Mouse (Mus musculus): ENCODE data around the gene Fbxo2. TPM values are rescaled to one million over a fixed set of nuclear protein-coding genes. Genes with fewer than 3 reads are reported as not detected.
"Not testable (repeated sequence)": the region's sequence is repeated elsewhere in the genome, so short reads cannot be mapped to it uniquely, and the experiment has no call there.

Gene Fbxo2
- polyA plus RNA-seq, 1 experiment from 2014 or later: 2.4 TPM

- no peak overlapping the region for H3K4me2 ChIP-seq (replicated peaks)
- no peak overlapping the region for H3K9ac ChIP-seq (replicated peaks)
- no peaks in the 10 kb centered on the region for H3K36me3 ChIP-seq
- peaks cover 44% of the 10 kb centered on the region for H3K4me1 ChIP-seq (replicated peaks)
- no peak overlapping the region for H3K27ac ChIP-seq
- peaks cover 87% of the 10 kb centered on the region for H3K27me3 ChIP-seq
- H3K9me3 ChIP-seq: no peaks in the 10 kb centered on the region
- no peak overlapping the region for H3K4me3 ChIP-seq (replicated peaks)
- ATAC-seq: no peak
- WGBS: 5% methylated on average over 17 of the region's 17 CpGs
These were observed 5.1 kb downstream of the Fbxo2 start for GRCm38 (mm10) chr4:148165551-148165950.

DNA sequence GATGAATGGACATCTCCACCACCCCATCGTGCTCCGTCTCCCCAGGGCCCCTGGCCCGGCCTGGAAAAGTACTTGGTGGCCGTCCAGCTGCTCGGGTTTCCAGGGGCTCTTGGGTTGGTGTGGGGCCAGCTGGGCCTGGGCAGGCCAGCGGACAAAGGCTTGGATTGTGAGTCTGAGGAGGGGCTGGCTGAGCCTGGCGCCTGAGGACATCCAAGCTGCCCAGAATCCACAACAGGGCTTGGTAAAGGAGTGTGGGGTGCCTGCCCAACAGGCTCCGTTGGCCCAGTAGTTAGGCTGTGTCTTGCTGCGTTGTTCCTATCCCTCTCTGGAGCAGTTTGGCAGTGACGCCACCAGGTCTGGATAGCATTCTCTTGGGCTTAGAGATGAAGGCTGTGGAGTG lies 6.0 kb downstream of the Fbxo2 start:
- Histone ChIP-seq H3K9me3 (no peaks in the 10 kb centered on the region), H3K4me1 (replicated peaks) (peaks cover 40% of the 10 kb centered on the region), H3K4me3 (replicated peaks) (peak overlapping the region; percentile 11; the same call in 1 of the 2 replicates), H3K27ac (no peak overlapping the region), H3K27me3 (peaks cover 79% of the 10 kb centered on the region), H3K4me2 (replicated peaks) (peak overlapping the region; percentile 38), H3K9ac (replicated peaks) (no peak overlapping the region), H3K36me3 (no peaks in the 10 kb centered on the region)
- ATAC-seq: peak; percentile 48
- WGBS: 3% methylated on average over 10 of the region's 10 CpGs

- Histone ChIP-seq H3K36me3 (no peaks in the 10 kb centered on the region), H3K4me2 (replicated peaks) (peak overlapping the region; percentile 38), H3K4me1 (replicated peaks) (peaks cover 41% of the 10 kb centered on the region), H3K27me3 (peaks cover 78% of the 10 kb centered on the region), H3K9ac (replicated peaks) (no peak overlapping the region), H3K4me3 (replicated peaks) (peak overlapping the region; percentile 11; the same call in 1 of the 2 replicates), H3K27ac (no peak overlapping the region), H3K9me3 (no peaks in the 10 kb centered on the region)
- ATAC-seq: no peak
- WGBS: 19% methylated on average over 4 of the region's 4 CpGs
These were observed 6.6 kb downstream of the Fbxo2 start for GRCm38 (mm10) chr4:148166986-148167385.

DNA sequence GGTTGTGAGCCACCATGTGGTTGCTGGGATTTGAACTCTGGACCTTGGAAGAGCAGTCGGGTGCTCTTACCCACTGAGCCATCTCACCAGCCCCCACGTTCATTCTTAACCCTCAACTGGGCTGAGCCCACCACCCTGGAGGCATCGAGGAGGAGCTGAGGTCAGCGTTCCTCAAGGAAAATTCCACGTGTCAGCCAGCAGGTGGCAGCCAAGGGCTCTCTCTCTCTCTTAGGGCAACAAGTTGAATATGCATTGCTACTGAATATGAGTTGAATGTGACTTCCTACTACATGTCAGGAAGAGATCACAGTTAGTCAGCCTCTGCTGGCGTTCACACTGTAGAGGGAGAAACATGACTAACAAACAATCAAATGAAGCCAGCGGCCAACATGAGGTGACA lies 7.9 kb downstream of the Fbxo2 start:
- no peak overlapping the region for H3K27ac ChIP-seq
- 21% methylated on average over 7 of the region's 7 CpGs for WGBS
- peaks cover 48% of the 10 kb centered on the region for H3K4me1 ChIP-seq (replicated peaks)
- no peaks in the 10 kb centered on the region for H3K9me3 ChIP-seq
- no peak overlapping the region for H3K4me2 ChIP-seq (replicated peaks)
- no peak overlapping the region for H3K9ac ChIP-seq (replicated peaks)
- no peak for ATAC-seq
- H3K27me3 ChIP-seq: peaks cover 77% of the 10 kb centered on the region
- no peaks in the 10 kb centered on the region for H3K36me3 ChIP-seq
- H3K4me3 ChIP-seq (replicated peaks): no peak overlapping the region

DNA sequence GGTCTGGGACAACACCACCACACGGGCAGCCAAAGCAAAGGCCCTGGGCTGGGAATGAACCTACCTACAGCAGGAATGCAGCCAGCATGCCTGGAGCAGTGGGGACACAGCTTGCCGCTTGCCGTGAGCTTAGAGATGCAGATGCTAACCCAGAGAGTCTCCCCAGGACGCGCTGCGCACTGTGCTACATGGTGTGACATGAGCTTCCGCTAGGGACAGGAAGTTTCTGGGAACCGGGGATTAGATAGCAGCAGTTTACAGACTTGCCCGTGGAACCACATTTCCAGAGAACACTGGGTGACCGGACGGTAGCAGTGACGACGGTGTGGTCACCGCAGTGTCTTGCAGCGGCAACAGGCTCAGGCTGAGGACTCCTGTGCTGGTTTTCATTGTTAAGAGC lies 9.2 kb downstream of the Fbxo2 start:
- WGBS: 24% methylated on average over 15 of the region's 15 CpGs
- Histone ChIP-seq H3K27ac (no peak overlapping the region), H3K27me3 (peaks cover 68% of the 10 kb centered on the region), H3K9ac (replicated peaks) (no peak overlapping the region), H3K4me2 (replicated peaks) (no peak overlapping the region), H3K9me3 (no peaks in the 10 kb centered on the region), H3K4me3 (replicated peaks) (no peak overlapping the region), H3K4me1 (replicated peaks) (peaks cover 52% of the 10 kb centered on the region), H3K36me3 (no peaks in the 10 kb centered on the region)
- ATAC-seq: no peak

GRCm38 (mm10) chr4:148170842-148171241 lies 10.4 kb downstream of the Fbxo2 start:
- H3K36me3 ChIP-seq: no peaks in the 10 kb centered on the region
- H3K4me3 ChIP-seq (replicated peaks): no peak overlapping the region
- H3K27me3 ChIP-seq: peaks cover 68% of the 10 kb centered on the region
- no peak overlapping the region for H3K27ac ChIP-seq
- no peaks in the 10 kb centered on the region for H3K9me3 ChIP-seq
- H3K4me1 ChIP-seq (replicated peaks): peaks cover 54% of the 10 kb centered on the region
- ATAC-seq: no peak
- no peak overlapping the region for H3K9ac ChIP-seq (replicated peaks)
- H3K4me2 ChIP-seq (replicated peaks): no peak overlapping the region
- WGBS: 0% methylated on average over 2 of the region's 2 CpGs

DNA sequence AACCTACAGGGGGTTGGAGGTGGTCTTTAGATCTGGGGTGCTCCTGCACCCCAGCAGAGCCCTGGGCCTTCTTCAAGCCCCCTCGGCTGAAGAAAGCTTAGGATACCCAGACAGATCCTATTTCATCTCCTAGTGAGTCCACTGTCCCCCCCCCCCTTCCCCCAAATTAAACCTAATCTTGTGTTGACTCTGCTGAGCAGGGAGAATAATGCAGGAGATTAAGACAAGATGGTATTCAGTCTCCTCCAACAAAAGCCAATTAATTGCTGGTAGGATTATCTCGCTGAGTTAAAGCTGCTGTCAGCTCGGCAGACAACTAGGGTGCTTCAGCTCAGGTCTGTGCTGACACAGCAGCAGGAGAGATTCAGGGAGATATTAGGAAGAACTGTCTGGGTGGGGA lies 10.8 kb downstream of the Fbxo2 start:
- Histone ChIP-seq H3K4me2 (replicated peaks) (no peak overlapping the region), H3K9me3 (no peaks in the 10 kb centered on the region), H3K27me3 (peaks cover 68% of the 10 kb centered on the region), H3K27ac (no peak overlapping the region), H3K9ac (replicated peaks) (no peak overlapping the region), H3K4me1 (replicated peaks) (peaks cover 54% of the 10 kb centered on the region), H3K4me3 (replicated peaks) (no peak overlapping the region), H3K36me3 (no peaks in the 10 kb centered on the region)
- ATAC-seq: no peak
- 3% methylated on average over 3 of the region's 3 CpGs for WGBS

DNA sequence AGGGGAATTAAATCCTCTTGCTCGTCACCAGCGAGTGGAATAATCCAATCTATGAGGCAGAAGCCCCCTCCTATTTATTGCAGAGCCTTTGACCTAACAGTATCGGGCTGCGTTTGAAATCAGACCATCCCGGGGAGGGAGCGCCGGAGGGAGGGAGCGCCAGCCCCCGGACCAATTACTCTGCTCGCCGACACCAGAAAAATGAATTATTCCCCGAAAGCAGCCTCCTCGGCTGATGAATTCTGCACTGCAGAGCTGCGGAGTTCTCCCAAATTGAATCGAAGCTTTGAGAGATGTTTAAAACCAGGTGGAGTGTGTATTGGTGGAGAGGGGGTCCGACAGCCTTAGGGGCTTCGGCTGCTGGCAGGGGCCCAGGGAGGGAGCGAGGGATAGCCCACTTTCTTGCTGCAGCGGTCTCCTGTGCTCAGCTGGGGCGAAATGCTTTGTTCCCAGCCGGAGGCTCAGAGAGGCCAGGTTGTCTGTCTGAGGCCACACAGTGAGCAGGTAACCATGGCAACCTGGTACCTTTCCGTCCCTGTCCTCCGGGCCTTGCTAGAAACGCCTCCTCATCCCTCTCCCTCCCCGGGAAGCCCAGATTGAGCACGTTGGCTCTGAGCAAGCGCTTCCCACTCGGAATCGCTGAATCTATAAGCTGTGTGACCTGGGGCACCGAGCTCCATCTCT lies 13.5 kb downstream of the Fbxo2 start:
- H3K27ac ChIP-seq: peak overlapping the region; percentile 88
- H3K9me3 ChIP-seq: no peaks in the 10 kb centered on the region
- under 1% methylated on average over 29 of the region's 30 CpGs for WGBS
- H3K4me3 ChIP-seq (replicated peaks): peak overlapping the region; percentile 18
- peaks cover 73% of the 10 kb centered on the region for H3K27me3 ChIP-seq
- H3K36me3 ChIP-seq: no peaks in the 10 kb centered on the region
- H3K4me2 ChIP-seq (replicated peaks): peak overlapping the region; percentile 43
- H3K9ac ChIP-seq (replicated peaks): peak overlapping the region; percentile 39; the same call in 1 of the 2 replicates
- H3K4me1 ChIP-seq (replicated peaks): peaks cover 56% of the 10 kb centered on the region
- ATAC-seq: peak; percentile 73

DNA sequence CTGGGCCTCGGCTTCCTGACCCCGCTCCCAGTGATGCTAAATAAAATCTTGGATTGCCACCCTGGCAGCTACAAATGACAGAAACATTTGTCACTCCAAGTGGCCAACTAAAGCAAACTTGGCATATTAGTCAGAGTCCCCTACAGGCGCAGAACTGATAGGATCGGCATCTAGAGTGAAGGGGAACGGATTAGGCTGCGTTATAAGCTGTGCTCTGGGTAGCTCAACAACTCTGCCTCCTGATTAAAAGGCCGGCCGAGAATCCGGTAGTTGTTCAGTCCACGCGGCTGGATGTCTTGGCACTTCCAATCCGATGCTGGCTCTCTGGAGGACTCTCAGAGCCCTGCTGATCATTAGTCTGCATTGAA lies 14.1 kb downstream of the Fbxo2 start:
- ATAC-seq: peak; percentile 8; the same call in 1 of the 2 replicates
- Histone ChIP-seq H3K36me3 (no peaks in the 10 kb centered on the region), H3K9ac (replicated peaks) (no peak overlapping the region), H3K27ac (peak overlapping the region; percentile 88), H3K9me3 (no peaks in the 10 kb centered on the region), H3K27me3 (peaks cover 76% of the 10 kb centered on the region), H3K4me1 (replicated peaks) (peaks cover 55% of the 10 kb centered on the region), H3K4me2 (replicated peaks) (peak overlapping the region; percentile 43), H3K4me3 (replicated peaks) (peak overlapping the region; percentile 18)
- 1% methylated on average over 12 of the region's 12 CpGs for WGBS

DNA sequence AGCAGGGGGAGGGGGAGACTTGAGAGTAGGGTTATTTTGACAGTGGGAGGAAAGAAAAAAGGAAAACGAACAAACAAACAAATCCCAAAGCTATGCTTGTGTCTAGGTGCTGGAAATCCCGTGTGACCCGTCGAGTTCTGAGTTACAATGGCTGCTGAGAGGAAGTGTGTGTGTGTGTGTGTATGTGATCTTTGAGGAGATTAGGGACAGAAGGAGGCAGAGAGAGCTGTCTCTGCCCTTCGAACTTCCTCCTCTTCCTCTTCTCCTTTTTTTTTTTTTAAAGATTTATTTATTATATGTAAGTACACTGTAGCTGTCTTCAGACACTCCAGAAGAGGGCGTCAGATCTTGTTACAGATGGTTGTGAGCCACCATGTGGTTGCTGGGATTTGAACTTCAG lies 16.2 kb downstream of the Fbxo2 start:
- not testable (repeated sequence) for H3K4me2 ChIP-seq (replicated peaks); ATAC-seq; H3K4me3 ChIP-seq (replicated peaks); H3K36me3 ChIP-seq; H3K9ac ChIP-seq (replicated peaks); H3K27ac ChIP-seq; H3K9me3 ChIP-seq
- peaks cover 46% of the 10 kb centered on the region for H3K4me1 ChIP-seq (replicated peaks)
- 85% methylated on average over 5 of the region's 6 CpGs for WGBS
- peaks cover 76% of the 10 kb centered on the region for H3K27me3 ChIP-seq

- H3K27ac ChIP-seq: no peak overlapping the region
- H3K36me3 ChIP-seq: no peaks in the 10 kb centered on the region
- no peak overlapping the region for H3K4me3 ChIP-seq (replicated peaks)
- no peak overlapping the region for H3K4me2 ChIP-seq (replicated peaks)
- H3K4me1 ChIP-seq (replicated peaks): peaks cover 48% of the 10 kb centered on the region
- ATAC-seq: no peak
- H3K9me3 ChIP-seq: no peaks in the 10 kb centered on the region
- no peak overlapping the region for H3K9ac ChIP-seq (replicated peaks)
- H3K27me3 ChIP-seq: peaks cover 70% of the 10 kb centered on the region
These were observed 17.3 kb downstream of the Fbxo2 start for GRCm38 (mm10) chr4:148177716-148178115.

GRCm38 (mm10) chr4:148181483-148181882 lies 21.1 kb downstream of the Fbxo2 start:
- Histone ChIP-seq H3K36me3 (no peaks in the 10 kb centered on the region), H3K27me3 (peaks cover 51% of the 10 kb centered on the region), H3K9ac (replicated peaks) (no peak overlapping the region), H3K4me2 (replicated peaks) (no peak overlapping the region), H3K4me1 (replicated peaks) (peaks cover 20% of the 10 kb centered on the region), H3K9me3 (no peaks in the 10 kb centered on the region), H3K4me3 (replicated peaks) (no peak overlapping the region), H3K27ac (no peak overlapping the region)
- whole genome bisulfite sequencing: 88% methylated on average over 12 of the region's 12 CpGs
- no peak for ATAC-seq

DNA sequence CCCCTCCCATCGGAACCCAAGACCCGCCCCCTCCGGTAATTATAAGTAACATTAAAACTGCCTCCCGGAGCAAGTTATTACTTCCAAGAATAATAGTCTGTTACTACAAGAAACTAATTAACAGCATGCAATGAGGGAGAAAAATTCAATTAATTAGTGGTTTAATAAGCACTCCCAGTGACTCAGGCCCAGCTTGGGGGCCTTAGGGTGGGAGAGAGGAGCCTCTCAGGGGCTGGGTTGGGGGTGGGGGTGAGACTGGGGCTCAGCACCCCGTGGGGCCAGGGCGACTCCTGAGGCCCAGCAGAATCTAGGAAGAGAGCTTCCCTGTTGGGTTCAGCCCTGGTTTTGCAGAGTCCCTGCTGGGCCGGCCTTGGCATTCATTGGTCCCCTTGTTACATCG lies 21.9 kb downstream of the Fbxo2 start:
- Histone ChIP-seq H3K4me1 (replicated peaks) (peaks cover 18% of the 10 kb centered on the region), H3K27ac (no peak overlapping the region), H3K27me3 (peaks cover 45% of the 10 kb centered on the region), H3K9ac (replicated peaks) (no peak overlapping the region), H3K4me2 (replicated peaks) (no peak overlapping the region), H3K9me3 (no peaks in the 10 kb centered on the region), H3K4me3 (replicated peaks) (no peak overlapping the region), H3K36me3 (no peaks in the 10 kb centered on the region)
- ATAC-seq: no peak
- WGBS: 31% methylated on average over 8 of the region's 8 CpGs

Data from midbrain, embryonic 13.5 days (tissue).